Mouse (Mus musculus) CH12.LX (cell line): ENCODE data around the gene Gm21149. TPM values are rescaled to one million over a fixed set of nuclear protein-coding genes. Genes with fewer than 3 reads are reported as not detected.
"Not testable (repeated sequence)": the region's sequence is repeated elsewhere in the genome, so short reads cannot be mapped to it uniquely, and the experiment has no call there.

Experiments used
- DNase-seq: peaks from one replicate; pipeline ENCODE4 v3.0.0-alpha.2; 2013; ENCODE audit errors: extremely low read depth
- H3K27ac ChIP-seq: 2 replicates; pipeline ENCODE4 v1.5.1; 2012; ENCODE audit warnings: low read depth, mild to moderate bottlenecking, control low read depth, moderate library complexity; ENCODE audit not compliant: insufficient read depth
- H3K27me3 ChIP-seq: replicated peaks from 2 replicates; pipeline ENCODE3; 2012; ENCODE audit warnings: inconsistent platforms
- H3K36me3 ChIP-seq, 2 experiments: replicated peaks in 1 of 2; 2 replicates each; pipeline versions ENCODE3 to v1.6.1; 2012; ENCODE audit warnings: inconsistent platforms in 1 of 2, low read length in 1 of 2, mild to moderate bottlenecking in 1 of 2, mixed read lengths in 1 of 2, moderate library complexity in 1 of 2; ENCODE audit not compliant: control insufficient read depth in 1 of 2, insufficient read depth in 1 of 2
- H3K4me1 ChIP-seq, 2 experiments: 2 replicates each; pipeline ENCODE4 v1.6.1; 2012; ENCODE audit warnings: inconsistent platforms in 1 of 2, moderate library complexity in 1 of 2; ENCODE audit not compliant: insufficient read depth in 2 of 2, control insufficient read depth in 1 of 2
- H3K4me2 ChIP-seq: 2 replicates; pipeline ENCODE4 v1.6.1; 2012; ENCODE audit warnings: low read depth, mild to moderate bottlenecking, control low read depth; ENCODE audit not compliant: poor library complexity, insufficient read depth, severe bottlenecking
- H3K4me3 ChIP-seq, 3 experiments: fragments of 150-350 bp in 1 of 3; sonication (generic) in 1 of 3; replicated peaks in 1 of 3; 2 replicates each; pipeline versions ENCODE3 to v1.5.1; 2011 to 2012; ENCODE audit warnings: low read depth in 2 of 3, low read length in 2 of 3, mild to moderate bottlenecking in 2 of 3, moderate library complexity in 2 of 3, control low read depth in 1 of 3, improper control_type of control experiment in 1 of 3, inconsistent platforms in 1 of 3, mixed read lengths in 1 of 3; ENCODE audit not compliant: poor library complexity in 1 of 3
- H3K79me2 ChIP-seq: replicated peaks from 2 replicates; pipeline ENCODE4 v1.6.1; 2012; ENCODE audit warnings: mild to moderate bottlenecking, moderate library complexity; ENCODE audit not compliant: control insufficient read depth, poor library complexity, insufficient read depth, severe bottlenecking; ENCODE audit errors: extremely low read depth
- H3K9ac ChIP-seq: 2 replicates; pipeline ENCODE4 v1.6.1; 2012; ENCODE audit warnings: low read depth, mild to moderate bottlenecking, control low read depth, moderate library complexity; ENCODE audit not compliant: insufficient read depth
- H3K9me3 ChIP-seq: replicated peaks from 2 replicates; pipeline ENCODE3; 2012; ENCODE audit warnings: low read length, inconsistent platforms, mixed read lengths
- CTCF ChIP-seq, 2 experiments: IDR thresholded peaks in 1 of 2; conservative IDR thresholded peaks in 1 of 2; 2 replicates each; pipeline ENCODE4 v1.5.1; 2011 to 2012; ENCODE audit warnings: low read depth in 2 of 2, low read length in 2 of 2, improper control_type of control experiment in 1 of 2, inconsistent platforms in 1 of 2, mild to moderate bottlenecking in 1 of 2, moderate library complexity in 1 of 2
- RAD21 ChIP-seq: IDR thresholded peaks from 2 replicates; pipeline ENCODE4 v1.6.1; 2011; ENCODE audit warnings: low read depth, mild to moderate bottlenecking, low read length, improper control_type of control experiment, moderate library complexity
- SMC3 ChIP-seq: IDR thresholded peaks from 2 replicates; pipeline ENCODE4 v1.6.1; 2011; ENCODE audit warnings: low read depth, low read length, improper control_type of control experiment
- ZNF384 ChIP-seq: IDR thresholded peaks from 2 replicates; pipeline ENCODE4 v1.6.1; 2012; ENCODE audit warnings: low read depth, low read length, improper control_type of control experiment, inconsistent platforms
- dilution Hi-C: fragments of 300-500 bp; cut with MboI; formaldehyde crosslinking; loops from 2 replicates; pipeline ENCODE4 v1.14.3; 2020; ENCODE audit warnings: low sequenced_read_pairs; ENCODE audit not compliant: extremely low pct_unique_long_range_greater_than_20kb, extremely low pct_ligation_motif_present
- in situ Hi-C: fragments of 300-500 bp; cut with MboI; formaldehyde crosslinking; loops from 3 replicates; pipeline ENCODE4 v1.14.3; 2019; ENCODE audit warnings: low sequenced_read_pairs, low pct_ligation_motif_present, low pct_unique_long_range_greater_than_20kb, mixed read lengths
- polyA plus RNA-seq: library from polyadenylated mRNA; unstranded; fragments of >175 nt; gene quantifications from 2 replicates; pipeline ENCODE4 v1.2.1, GENCODE M21; 2012; ENCODE audit warnings: low read depth; ENCODE audit not compliant: insufficient read length
- total RNA-seq, 2 experiments: library from RNA; depleted of rRNA; stranded (reverse); fragments of 300-350 nt in 1 of 2; fragments of >200 nt in 1 of 2; gene quantifications; 2 replicates each; pipeline ENCODE4 v1.2.3; 2012 to 2014

The Gm21149 gene
- total and polyA plus RNA-seq, 3 experiments, result not detected

GRCm38 (mm10) chr5:15467768-15468167 is 8.6 kb downstream of the Gm21149 start:
- dilution Hi-C loops, in situ Hi-C loops, H3K9me3 ChIP-seq, H3K27ac ChIP-seq, H3K4me1 ChIP-seq, H3K9ac ChIP-seq, H3K4me2 ChIP-seq, H3K79me2 ChIP-seq, H3K36me3 ChIP-seq, H3K4me3 ChIP-seq, H3K27me3 ChIP-seq: not testable (repeated sequence)
- TF ChIP-seq ZNF384 (peak; percentile 73), SMC3 (peak; percentile 22), CTCF (conservative IDR thresholded peaks at IDR 0.05 in 1 of 2, IDR thresholded peaks at IDR 0.05 in 1 of 2; ENCODE audit: low read depth in 2 of 2, low read length in 2 of 2) (peak; percentile 33 to 54; a peak in 3 of 4 replicates), RAD21 (peak; percentile 26)
- DNase-seq, result peak; percentile 40

GRCm38 (mm10) chr5:15466218-15466617 is 10.1 kb downstream of the Gm21149 start:
- dilution Hi-C loops, H3K4me3 ChIP-seq, in situ Hi-C loops, H3K4me2 ChIP-seq, H3K36me3 ChIP-seq, H3K27ac ChIP-seq, H3K9ac ChIP-seq, H3K4me1 ChIP-seq, H3K79me2 ChIP-seq, H3K27me3 ChIP-seq, DNase-seq, H3K9me3 ChIP-seq: not testable (repeated sequence)

- H3K4me1 ChIP-seq, H3K9ac ChIP-seq, H3K27ac ChIP-seq, H3K4me3 ChIP-seq, dilution Hi-C loops, H3K79me2 ChIP-seq, DNase-seq, in situ Hi-C loops, H3K9me3 ChIP-seq, H3K27me3 ChIP-seq, H3K36me3 ChIP-seq, H3K4me2 ChIP-seq: not testable (repeated sequence)
Observed at GRCm38 (mm10) chr5:15463561-15463960, 12.8 kb downstream of the Gm21149 start.

- peak; percentile 24 for DNase-seq
- dilution Hi-C loops, result not testable (repeated sequence)
Observed at GRCm38 (mm10) chr5:15461613-15462012, 14.7 kb downstream of the Gm21149 start.

GRCm38 (mm10) chr5:15457865-15458571 is 18.3 kb downstream of the Gm21149 start:
- H3K79me2 ChIP-seq, H3K27ac ChIP-seq, H3K9ac ChIP-seq, H3K4me2 ChIP-seq, H3K36me3 ChIP-seq, H3K4me3 ChIP-seq, in situ Hi-C loops, H3K9me3 ChIP-seq, dilution Hi-C loops, H3K27me3 ChIP-seq, DNase-seq, H3K4me1 ChIP-seq: not testable (repeated sequence)

More at GRCm38 (mm10) chr5:15461613-15462012, 14.7 kb downstream of the Gm21149 start:
- H3K4me1 ChIP-seq, H3K4me2 ChIP-seq, H3K27ac ChIP-seq, H3K79me2 ChIP-seq, H3K4me3 ChIP-seq, H3K9me3 ChIP-seq, H3K27me3 ChIP-seq, H3K36me3 ChIP-seq, in situ Hi-C loops, H3K9ac ChIP-seq: not testable (repeated sequence)
- TF ChIP-seq ZNF384 (peak; percentile 71), RAD21 (peak; percentile 39), CTCF (conservative IDR thresholded peaks at IDR 0.05 in 1 of 2, IDR thresholded peaks at IDR 0.05 in 1 of 2; ENCODE audit: low read depth in 2 of 2, low read length in 2 of 2) (peak; percentile 30 to 53; a peak in 3 of 4 replicates), SMC3 (peak; percentile 11; the same call in 1 of the 2 replicates)
